Mouse (Mus musculus) CH12.LX (cell line): ENCODE measurements around the gene Nlrp6.

Experiments used
- BHLHE40 ChIP-seq: IDR thresholded peaks from 2 replicates; pipeline ENCODE4 v1.6.1; 2011; ENCODE audit warnings: mild to moderate bottlenecking, low read depth, low read length, improper control_type of control experiment
- CTCF ChIP-seq, 2 experiments: IDR thresholded peaks in 1 of 2; conservative IDR thresholded peaks in 1 of 2; 2 replicates each; pipeline ENCODE4 v1.5.1; 2011 to 2012; ENCODE audit warnings: low read depth in 2 of 2, low read length in 2 of 2, improper control_type of control experiment in 1 of 2, inconsistent platforms in 1 of 2, mild to moderate bottlenecking in 1 of 2, moderate library complexity in 1 of 2

GRCm38 (mm10) chr7:140894031-140894430 is 26.7 kb upstream of the Nlrp6 start:
- TF ChIP-seq BHLHE40 (no peak), CTCF (conservative IDR thresholded peaks at IDR 0.05 in 1 of 2, IDR thresholded peaks at IDR 0.05 in 1 of 2; ENCODE audit: low read depth in 2 of 2, low read length in 2 of 2) (no peak)
